Mouse (Mus musculus) small intestine, adult 2 months (tissue): ENCODE data around the gene Exoc3.

Experiments used
- CTCF ChIP-seq: fragments of 200-500 bp; IDR thresholded peaks from 2 replicates; pipeline ENCODE4 v1.5.1; 2012; ENCODE audit warnings: low read depth, mild to moderate bottlenecking, control low read depth, inconsistent platforms, low read length, moderate library complexity, mixed read lengths; ENCODE audit not compliant: insufficient replicate concordance, insufficient read length; ENCODE audit errors: extremely low read depth
- POLR2A ChIP-seq: fragments of 200-500 bp; IDR thresholded peaks from 2 replicates; pipeline ENCODE4 v1.6.1; 2012; ENCODE audit warnings: low read depth, mild to moderate bottlenecking, control low read depth, inconsistent platforms, low read length, moderate library complexity

DNA sequence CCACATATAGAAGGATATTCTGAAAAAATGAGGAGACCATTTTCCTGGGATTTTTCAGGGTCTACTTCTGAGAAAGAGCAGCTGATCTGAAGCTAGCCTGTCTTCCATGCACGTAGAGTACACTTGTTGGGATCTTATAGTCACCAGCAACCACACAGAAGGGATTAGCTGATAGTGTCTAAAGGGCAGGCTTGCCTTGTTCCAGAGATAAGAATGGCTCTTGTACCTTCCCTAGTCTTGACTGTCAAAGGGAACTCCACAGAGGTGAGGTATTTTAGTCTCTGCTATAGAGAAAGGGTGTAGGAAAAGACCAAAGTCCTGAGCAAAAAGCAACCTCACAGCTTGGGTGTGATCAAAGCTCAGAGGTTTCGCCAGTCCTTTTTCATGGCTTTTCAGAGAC lies 61.2 kb downstream of the Exoc3 start:
- TF ChIP-seq POLR2A (no peak), CTCF (no peak)
